Mouse (Mus musculus): ENCODE results near the gene Bcat1. TPM values are rescaled to one million over a fixed set of nuclear protein-coding genes. Genes with fewer than 3 reads are reported as not detected.

Gene Bcat1
- polyA plus RNA-seq, 1 experiment = 0.62 TPM

- 63% methylated on average over 4 of the region's 4 CpGs for WGBS
- no peak for DNase-seq (ENCODE audit: low read depth, low spot score)
These were observed 111.8 kb downstream of the Bcat1 start for GRCm38 (mm10) chr6:144964205-144964604.

- WGBS = 86% methylated on average over 8 of the region's 8 CpGs
- DNase-seq (ENCODE audit: low read depth, low spot score) = no peak
These were observed 112.8 kb downstream of the Bcat1 start for GRCm38 (mm10) chr6:144963156-144963555.

- 47% methylated on average over 4 of the region's 4 CpGs for WGBS
These were observed 114.0 kb downstream of the Bcat1 start for GRCm38 (mm10) chr6:144962013-144962354.

GRCm38 (mm10) chr6:144961253-144962012, 114.6 kb downstream of the Bcat1 start:
- no peak for DNase-seq (ENCODE audit: low read depth, low spot score)
- 51% methylated on average over 25 of the region's 25 CpGs for WGBS

More at GRCm38 (mm10) chr6:144962013-144962354, 114.0 kb downstream of the Bcat1 start:
- DNase-seq (ENCODE audit: low read depth, low spot score) = no peak

GRCm38 (mm10) chr6:144955887-144956547, 120.0 kb downstream of the Bcat1 start:
- 63% methylated on average over 14 of the region's 14 CpGs for WGBS
- DNase-seq (ENCODE audit: low read depth, low spot score) = no peak

GRCm38 (mm10) chr6:144952885-144953284, 123.1 kb downstream of the Bcat1 start:
- 79% methylated on average over 6 of the region's 6 CpGs for WGBS
- no peak for DNase-seq (ENCODE audit: low read depth, low spot score)

GRCm38 (mm10) chr6:144944435-144945365, 131.3 kb downstream of the Bcat1 start:
- 44% methylated on average over 10 of the region's 10 CpGs for WGBS
- no peak for DNase-seq (ENCODE audit: low read depth, low spot score)

Other genes starting within 250 kb of the Bcat1 start
- gene Lrmp, start 39.5 kb upstream of the Bcat1 start, polyA plus RNA-seq (2012; rRNA removed) = 12.4 and 19.6 TPM in 2 replicates
- 0.18 and 0.19 TPM in 2 replicates for gene Casc1, start 134.8 kb upstream of the Bcat1 start, polyA plus RNA-seq (2012; rRNA removed)
- gene Etfrf1, start 134.9 kb upstream of the Bcat1 start, polyA plus RNA-seq (2012; rRNA removed) = 4.5 and 6.0 TPM in 2 replicates
- 35.9 and 36.2 TPM in 2 replicates for gene Kras, start 174.1 kb upstream of the Bcat1 start, polyA plus RNA-seq (2012; rRNA removed)